Mouse (Mus musculus) neural tube, embryonic 11.5 days (tissue): Measurements from ENCODE around the gene Ubqln1. TPM values are rescaled to one million over a fixed set of nuclear protein-coding genes. Genes with fewer than 3 reads are reported as not detected.

ENCODE experiments used
- ATAC-seq: fragments of 200-750 bp; cut with Nextera tagmentation; 2 replicates; pipeline ENCODE4 v1.8.0; 2017; ENCODE audit warnings: moderate number of reproducible peaks, mild to moderate bottlenecking, moderate TSS enrichment, moderate library complexity; ENCODE audit not compliant: insufficient read depth, low FRiP score, low TSS enrichment
- DNase-seq: peaks from one replicate; pipeline ENCODE4 v3.0.0-alpha.2; 2015; ENCODE audit warnings: low spot score
- H3K27ac ChIP-seq: fragments of 300-500 bp; sonication (generic); 2 replicates; pipeline ENCODE4 v1.5.1; 2014; ENCODE audit warnings: low read depth, mild to moderate bottlenecking, low read length
- H3K27me3 ChIP-seq: fragments of 300-500 bp; sonication (generic); 2 replicates; pipeline ENCODE4 v1.6.1; 2014; ENCODE audit warnings: mild to moderate bottlenecking, low read length, mixed read lengths; ENCODE audit not compliant: control insufficient read depth, insufficient read depth
- H3K36me3 ChIP-seq: fragments of 300-500 bp; sonication (generic); 2 replicates; pipeline ENCODE4 v1.6.1; 2014; ENCODE audit warnings: mild to moderate bottlenecking, low read length, moderate library complexity, mixed read lengths; ENCODE audit not compliant: control insufficient read depth, insufficient read depth
- H3K4me1 ChIP-seq: fragments of 300-500 bp; sonication (generic); 2 replicates; pipeline ENCODE4 v1.6.1; 2014; ENCODE audit warnings: low read length, mixed read lengths; ENCODE audit not compliant: control insufficient read depth, insufficient read depth
- H3K4me2 ChIP-seq: fragments of 300-500 bp; sonication (generic); 2 replicates; pipeline ENCODE4 v1.6.1; 2014; ENCODE audit warnings: low read depth, mild to moderate bottlenecking, moderate library complexity
- H3K4me3 ChIP-seq: fragments of 300-500 bp; sonication (generic); 2 replicates; pipeline ENCODE4 v1.5.1; 2014; ENCODE audit warnings: low read depth, low read length
- H3K9ac ChIP-seq: fragments of 300-500 bp; sonication (generic); 2 replicates; pipeline ENCODE4 v1.6.1; 2014; ENCODE audit warnings: mild to moderate bottlenecking, low read length
- H3K9me3 ChIP-seq: fragments of 300-500 bp; sonication (generic); 2 replicates; pipeline ENCODE4 v1.6.1; 2016; ENCODE audit warnings: low read length; ENCODE audit not compliant: control insufficient read depth
- WGBS: fragments of 180-500 bp; shearing (Covaris S2); extraction: QIAGEN DNeasy Blood & Tissue Kit; methylation state at CpG from one replicate; pipeline ENCODE4 v1.1.7; 2014; 5-methylcytosine and 5-hydroxymethylcytosine counted together
- polyA plus RNA-seq: library from polyadenylated mRNA; unstranded; fragments of >200 nt; fragmentation: Nextera tagmentation; extraction: Ambion mirVana; gene quantifications from 2 replicates; pipeline ENCODE4 v1.2.1, GENCODE M21; 2014

Ubqln1 gene
- polyA plus RNA-seq, 1 experiment from 2014 or later = 170 TPM

DNA sequence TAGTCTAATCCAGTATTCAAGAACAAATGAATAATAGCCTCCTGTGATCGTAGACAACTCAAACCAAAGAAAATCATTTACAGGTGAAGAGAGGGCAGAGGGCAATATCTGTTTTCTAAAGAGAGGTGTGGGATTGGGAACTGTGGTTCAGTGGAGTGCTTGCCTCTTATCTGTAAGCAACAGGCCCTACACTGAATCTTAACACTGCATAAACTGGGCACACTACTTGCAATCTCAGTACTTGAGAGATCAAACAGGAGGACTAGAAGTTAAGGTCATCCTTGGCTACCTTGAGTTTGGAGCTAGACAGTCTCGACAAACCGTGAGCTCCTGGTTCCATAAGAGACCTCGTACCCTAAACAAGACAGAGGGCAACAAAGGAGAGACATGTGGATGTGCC lies 9.4 kb downstream of the Ubqln1 start:
- no peak overlapping the region for H3K9ac ChIP-seq
- no peak overlapping the region for H3K4me3 ChIP-seq
- 92% methylated on average over 4 of the region's 4 CpGs for WGBS

DNA sequence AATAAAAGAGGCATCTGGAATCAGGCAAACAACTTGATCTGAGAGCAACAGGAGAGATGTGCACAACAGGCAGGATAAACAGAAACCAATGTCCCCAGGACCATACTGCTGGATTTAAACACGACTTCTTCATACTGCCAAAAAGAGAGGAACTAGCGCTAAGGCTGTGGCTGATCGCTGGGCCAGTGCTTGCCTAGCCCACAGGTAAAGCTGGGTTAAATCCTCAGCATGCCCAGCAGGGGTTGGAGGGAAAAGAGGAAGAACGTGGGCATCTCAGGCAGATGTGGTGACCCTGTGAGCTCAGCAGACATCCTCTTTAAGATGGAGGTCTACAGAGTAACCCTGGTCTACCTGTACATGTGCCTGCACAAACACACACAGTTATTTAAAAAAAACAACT lies 10.5 kb downstream of the Ubqln1 start:
- Histone ChIP-seq H3K4me2 (no peak overlapping the region), H3K9ac (no peak overlapping the region), H3K27me3 (no peaks in the 10 kb centered on the region), H3K9me3 (no peaks in the 10 kb centered on the region), H3K4me1 (no peaks in the 10 kb centered on the region), H3K36me3 (no peaks in the 10 kb centered on the region), H3K27ac (no peak overlapping the region), H3K4me3 (no peak overlapping the region)
- WGBS = 76% methylated on average over 4 of the region's 4 CpGs
- no peak for DNase-seq
- no peak for ATAC-seq

More for the DNA sequence above, 9.4 kb downstream of the Ubqln1 start:
- H3K4me2 ChIP-seq = no peak overlapping the region
- no peaks in the 10 kb centered on the region for H3K4me1 ChIP-seq
- no peaks in the 10 kb centered on the region for H3K36me3 ChIP-seq
- DNase-seq = no peak
- H3K27me3 ChIP-seq = no peaks in the 10 kb centered on the region
- H3K9me3 ChIP-seq = no peaks in the 10 kb centered on the region
- ATAC-seq = no peak
- H3K27ac ChIP-seq = no peak overlapping the region

DNA sequence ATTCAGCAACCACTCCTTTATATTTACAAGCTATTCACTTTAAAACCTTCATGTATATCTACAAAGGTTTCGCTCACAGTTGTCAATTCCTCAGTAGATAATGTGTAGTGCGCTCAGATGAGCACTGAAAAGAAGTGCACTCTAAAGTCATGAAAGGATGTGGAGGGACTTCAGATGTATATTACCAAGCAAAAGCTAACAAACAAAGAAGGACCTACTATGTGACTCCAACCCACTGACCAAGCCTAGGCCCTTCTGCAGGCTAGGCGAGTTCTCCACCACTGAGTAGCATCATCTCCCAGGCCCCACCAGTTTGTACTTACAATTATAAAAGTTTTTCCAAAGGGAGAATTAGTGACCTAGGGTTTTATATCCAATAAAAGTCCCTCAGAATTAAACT lies 11.3 kb downstream of the Ubqln1 start:
- DNase-seq (no peak), ATAC-seq (no peak)
- H3K4me1 ChIP-seq = no peaks in the 10 kb centered on the region
- no peaks in the 10 kb centered on the region for H3K27me3 ChIP-seq
- no peak overlapping the region for H3K27ac ChIP-seq
- H3K9me3 ChIP-seq = no peaks in the 10 kb centered on the region
- no peaks in the 10 kb centered on the region for H3K36me3 ChIP-seq
- WGBS = 93% methylated on average over 3 of the region's 3 CpGs
- H3K4me2 ChIP-seq = no peak overlapping the region
- no peak overlapping the region for H3K4me3 ChIP-seq
- H3K9ac ChIP-seq = no peak overlapping the region

DNA sequence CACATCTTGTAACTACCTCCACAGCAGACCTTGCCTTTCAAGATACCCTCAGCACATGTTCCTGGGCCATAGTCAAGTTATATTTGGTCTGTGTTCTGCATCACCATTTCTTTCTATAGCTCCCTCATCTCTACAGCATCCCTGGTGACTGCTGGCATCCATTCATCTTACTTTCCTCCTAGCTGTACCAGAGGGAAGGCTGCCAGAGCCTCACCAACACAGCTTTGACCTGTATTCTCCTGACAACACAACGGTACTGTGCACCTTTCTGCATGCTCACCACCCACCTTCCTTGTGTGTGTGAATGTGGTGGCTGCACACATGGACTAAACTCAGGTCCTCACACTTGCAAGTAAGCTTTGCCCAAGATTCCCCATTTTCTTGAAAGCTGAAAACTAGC lies 12.6 kb downstream of the Ubqln1 start:
- H3K27me3 ChIP-seq = no peaks in the 10 kb centered on the region
- no peaks in the 10 kb centered on the region for H3K9me3 ChIP-seq
- no peak overlapping the region for H3K27ac ChIP-seq
- DNase-seq (no peak), ATAC-seq (no peak)
- H3K4me2 ChIP-seq = no peak overlapping the region
- no peaks in the 10 kb centered on the region for H3K4me1 ChIP-seq
- H3K9ac ChIP-seq = no peak overlapping the region
- H3K4me3 ChIP-seq = no peak overlapping the region
- WGBS = 89% methylated on average over 1 of the region's 1 CpGs
- peaks cover 1% of the 10 kb centered on the region; the same call in 1 of the 2 replicates for H3K36me3 ChIP-seq

DNA sequence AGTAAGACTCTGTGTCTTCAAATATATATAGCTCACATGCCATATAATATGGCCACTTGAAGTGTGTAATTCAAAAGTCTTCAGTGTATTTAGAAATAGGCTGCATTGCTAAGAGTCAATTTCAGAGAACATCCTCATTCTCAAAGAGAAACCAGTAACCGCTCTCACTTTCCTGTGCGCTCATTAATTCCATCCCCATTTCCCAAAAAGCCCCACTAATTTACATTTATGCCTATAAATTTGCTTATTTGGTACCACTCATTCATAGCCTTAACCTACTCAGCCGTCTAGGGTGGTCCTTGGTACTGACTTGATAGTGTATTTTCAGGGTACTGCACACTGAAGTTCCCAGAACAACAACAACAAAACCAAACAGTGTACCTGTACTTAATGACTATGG lies 13.5 kb downstream of the Ubqln1 start:
- ATAC-seq = no peak
- WGBS = 91% methylated on average over 3 of the region's 3 CpGs

DNA sequence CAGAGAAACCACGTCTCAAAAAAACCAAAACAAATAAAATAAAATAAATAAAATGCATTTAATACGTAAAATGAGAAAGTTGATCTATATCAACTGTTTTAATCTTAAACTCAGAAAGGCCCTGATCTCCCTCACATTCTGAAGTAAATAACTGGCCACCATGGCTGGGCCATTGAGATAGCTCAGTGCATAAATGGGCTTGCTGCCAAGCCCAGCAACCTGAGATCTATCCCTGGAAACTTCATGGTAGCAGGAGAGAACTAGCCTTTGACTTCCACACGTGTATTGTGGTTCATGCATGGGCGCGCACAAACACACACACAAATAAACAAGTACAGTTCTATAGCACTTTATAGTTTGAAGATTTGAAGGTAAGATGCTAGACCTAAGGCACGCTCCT lies 14.1 kb downstream of the Ubqln1 start:
- no peaks in the 10 kb centered on the region for H3K9me3 ChIP-seq
- peaks cover 2% of the 10 kb centered on the region; the same call in 1 of the 2 replicates for H3K36me3 ChIP-seq
- H3K4me2 ChIP-seq = no peak overlapping the region
- ATAC-seq (no peak), DNase-seq (no peak)
- H3K27ac ChIP-seq = no peak overlapping the region
- no peak overlapping the region for H3K9ac ChIP-seq
- no peak overlapping the region for H3K4me3 ChIP-seq
- WGBS = 91% methylated on average over 6 of the region's 6 CpGs
- no peaks in the 10 kb centered on the region for H3K4me1 ChIP-seq
- no peaks in the 10 kb centered on the region for H3K27me3 ChIP-seq

More for the DNA sequence above, 13.5 kb downstream of the Ubqln1 start:
- H3K27me3 ChIP-seq = no peaks in the 10 kb centered on the region
- no peak overlapping the region for H3K9ac ChIP-seq
- H3K4me2 ChIP-seq = no peak overlapping the region
- no peaks in the 10 kb centered on the region for H3K4me1 ChIP-seq
- no peak overlapping the region for H3K27ac ChIP-seq
- no peak for DNase-seq
- H3K4me3 ChIP-seq = no peak overlapping the region
- peaks cover 2% of the 10 kb centered on the region; the same call in 1 of the 2 replicates for H3K36me3 ChIP-seq
- H3K9me3 ChIP-seq = no peaks in the 10 kb centered on the region

DNA sequence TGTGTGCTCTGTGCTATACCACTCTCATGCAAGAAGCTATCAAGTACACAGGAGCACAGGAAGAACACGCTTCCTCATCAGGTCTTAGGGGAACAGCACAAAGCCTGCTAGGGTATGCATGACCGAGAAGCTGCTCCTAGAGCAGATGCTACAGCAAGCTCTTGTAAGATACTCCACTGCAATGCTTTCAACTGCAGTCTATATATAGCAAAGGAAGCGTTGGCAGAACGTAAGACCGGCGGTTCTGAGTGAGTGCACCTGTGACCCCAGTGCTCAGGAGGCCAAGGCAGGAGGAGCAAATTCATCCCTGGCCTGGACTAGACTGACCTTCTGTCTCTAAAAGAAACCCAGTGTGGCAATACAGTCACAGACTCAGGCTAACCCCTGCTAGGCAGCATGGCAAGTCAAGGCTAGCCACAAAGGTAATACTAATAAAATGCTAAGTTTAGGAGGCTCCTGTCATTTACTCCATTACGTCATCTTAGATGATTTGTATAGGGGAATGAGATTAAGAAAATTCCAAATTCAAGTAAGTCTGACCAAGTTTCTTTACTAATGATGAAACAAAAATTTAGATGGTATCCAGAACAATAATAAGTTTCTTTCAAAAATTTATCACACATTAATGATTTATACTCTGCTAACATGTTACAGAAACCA lies 17.3 kb downstream of the Ubqln1 start:
- 92% methylated on average over 7 of the region's 7 CpGs for WGBS
- Histone ChIP-seq H3K36me3 (peaks cover 5% of the 10 kb centered on the region; the same call in 1 of the 2 replicates), H3K4me3 (no peak overlapping the region)

DNA sequence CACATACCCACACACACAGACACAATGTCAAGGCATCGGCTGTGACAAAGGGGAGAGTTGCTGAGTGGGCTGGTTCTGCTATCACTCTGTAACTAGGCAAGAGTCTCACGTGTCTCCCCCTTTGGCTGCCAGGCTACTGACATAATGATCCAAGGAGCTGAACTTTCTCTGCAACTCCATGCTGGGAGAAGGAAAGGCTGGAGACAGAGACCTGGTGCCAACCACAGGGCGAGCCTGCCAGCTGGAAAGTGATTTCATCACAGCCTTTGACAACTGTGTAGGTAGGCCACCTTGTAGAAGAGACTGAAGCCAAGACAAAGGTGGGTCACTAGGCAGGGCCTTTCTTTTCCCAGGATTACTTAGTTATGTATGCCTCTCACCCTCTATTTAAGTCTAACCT lies 18.2 kb downstream of the Ubqln1 start:
- Histone ChIP-seq H3K9ac (no peak overlapping the region), H3K9me3 (no peaks in the 10 kb centered on the region), H3K4me2 (no peak overlapping the region), H3K36me3 (peaks cover 5% of the 10 kb centered on the region; the same call in 1 of the 2 replicates), H3K4me3 (no peak overlapping the region), H3K4me1 (no peaks in the 10 kb centered on the region), H3K27me3 (no peaks in the 10 kb centered on the region), H3K27ac (no peak overlapping the region)
- no peak for DNase-seq
- 90% methylated on average over 3 of the region's 3 CpGs for whole genome bisulfite sequencing
- no peak for ATAC-seq

More for the DNA sequence above, 17.3 kb downstream of the Ubqln1 start:
- ATAC-seq (no peak), DNase-seq (no peak)
- Histone ChIP-seq H3K4me1 (no peaks in the 10 kb centered on the region), H3K4me2 (no peak overlapping the region), H3K9ac (no peak overlapping the region), H3K9me3 (no peaks in the 10 kb centered on the region), H3K27ac (no peak overlapping the region), H3K27me3 (no peaks in the 10 kb centered on the region)

DNA sequence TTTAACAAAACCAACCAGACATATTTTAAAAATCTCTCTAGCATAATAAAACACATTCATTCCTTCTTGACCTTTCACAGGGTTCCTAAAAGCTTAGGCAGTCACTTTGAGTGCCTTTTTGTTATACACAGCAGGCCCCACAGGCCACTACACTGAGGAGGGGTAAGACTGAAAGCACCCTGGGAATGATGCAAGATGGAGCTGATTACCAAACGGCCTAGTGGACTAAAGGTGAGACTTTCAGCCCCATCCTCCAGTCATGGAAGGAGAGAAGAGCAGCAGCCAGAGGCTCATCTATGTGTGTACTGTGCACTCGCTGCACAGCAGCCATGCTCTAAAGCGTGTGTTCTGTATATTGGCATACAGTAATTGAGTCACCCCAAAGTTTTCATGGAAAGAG lies 20.5 kb downstream of the Ubqln1 start:
- Histone ChIP-seq H3K4me3 (no peak overlapping the region), H3K27ac (no peak overlapping the region), H3K9me3 (no peaks in the 10 kb centered on the region), H3K9ac (no peak overlapping the region), H3K27me3 (no peaks in the 10 kb centered on the region), H3K36me3 (peaks cover 15% of the 10 kb centered on the region), H3K4me2 (no peak overlapping the region), H3K4me1 (no peaks in the 10 kb centered on the region)
- DNase-seq (no peak), ATAC-seq (no peak)
- WGBS = 80% methylated on average over 3 of the region's 3 CpGs
